Mouse (Mus musculus) forebrain, embryonic 11.5 days (tissue): ENCODE measurements around the gene Gm21983. TPM values are rescaled to one million over a fixed set of nuclear protein-coding genes. Genes with fewer than 3 reads are reported as not detected.

Experiments used
- ATAC-seq: fragments of 200-750 bp; cut with Nextera tagmentation; replicated peaks from 2 replicates; pipeline ENCODE4 v1.8.0; 2017; ENCODE audit warnings: moderate TSS enrichment; ENCODE audit not compliant: low FRiP score
- DNase-seq: peaks from one replicate; pipeline ENCODE4 v3.0.0-alpha.2; 2017; ENCODE audit warnings: low spot score
- H3K27ac ChIP-seq: fragments of 300-500 bp; sonication (generic); 2 replicates; pipeline ENCODE4 v1.5.1; 2014; ENCODE audit warnings: low read depth, low read length
- H3K27me3 ChIP-seq: fragments of 300-500 bp; sonication (generic); 2 replicates; pipeline ENCODE4 v1.6.1; 2014; ENCODE audit warnings: mild to moderate bottlenecking, low read length, mixed read lengths; ENCODE audit not compliant: control insufficient read depth, insufficient read depth
- H3K36me3 ChIP-seq: fragments of 300-500 bp; sonication (generic); 2 replicates; pipeline ENCODE4 v1.6.1; 2014; ENCODE audit warnings: mild to moderate bottlenecking, low read length, moderate library complexity, mixed read lengths; ENCODE audit not compliant: control insufficient read depth, insufficient read depth
- H3K4me1 ChIP-seq: fragments of 300-500 bp; sonication (generic); replicated peaks from 2 replicates; pipeline ENCODE4 v1.6.1; 2014; ENCODE audit warnings: low read length, mixed read lengths; ENCODE audit not compliant: control insufficient read depth, insufficient read depth
- H3K4me2 ChIP-seq: fragments of 300-500 bp; sonication (generic); 2 replicates; pipeline ENCODE4 v1.6.1; 2014; ENCODE audit warnings: low read depth, mild to moderate bottlenecking, low read length, moderate library complexity, mixed read lengths; ENCODE audit not compliant: severe bottlenecking
- H3K4me3 ChIP-seq: fragments of 300-500 bp; sonication (generic); 2 replicates; pipeline ENCODE4 v1.5.1; 2014; ENCODE audit warnings: low read depth, low read length
- H3K9ac ChIP-seq: fragments of 300-500 bp; sonication (generic); 2 replicates; pipeline ENCODE4 v1.6.1; 2014; ENCODE audit warnings: low read length
- H3K9me3 ChIP-seq: fragments of 300-500 bp; sonication (generic); 2 replicates; pipeline ENCODE4 v1.6.1; 2016; ENCODE audit warnings: low read length, mixed read lengths; ENCODE audit not compliant: control insufficient read depth
- WGBS: fragments of 180-500 bp; shearing (Covaris S2); extraction: QIAGEN DNeasy Blood & Tissue Kit; methylation state at CpG from one replicate; pipeline ENCODE4 v1.1.7; 2014; 5-methylcytosine and 5-hydroxymethylcytosine counted together
- polyA plus RNA-seq: library from polyadenylated mRNA; unstranded; fragments of >200 nt; fragmentation: Nextera tagmentation; extraction: Ambion mirVana; gene quantifications from 2 replicates; pipeline ENCODE4 v1.2.1, GENCODE M21; 2014

Gene Gm21983
- polyA plus RNA-seq, 1 experiment from 2014 or later, result 0.98 TPM

GRCm38 (mm10) chr7:27133156-27133555, 47.7 kb downstream of the Gm21983 start:
- H3K4me3 ChIP-seq, result no peak overlapping the region
- no peak overlapping the region for H3K4me2 ChIP-seq
- no peak overlapping the region for H3K9ac ChIP-seq
- H3K4me1 ChIP-seq, result no peaks in the 10 kb centered on the region
- H3K36me3 ChIP-seq, result no peaks in the 10 kb centered on the region
- no peak for DNase-seq
- ATAC-seq, result 0 out of 2 replicates have a peak, but pooled peaks have one; percentile 15
- H3K27me3 ChIP-seq, result no peaks in the 10 kb centered on the region
- H3K9me3 ChIP-seq, result no peaks in the 10 kb centered on the region; the same call in 1 of the 2 replicates
- 79% methylated on average over 12 of the region's 12 CpGs for WGBS
- H3K27ac ChIP-seq, result no peak overlapping the region

DNA sequence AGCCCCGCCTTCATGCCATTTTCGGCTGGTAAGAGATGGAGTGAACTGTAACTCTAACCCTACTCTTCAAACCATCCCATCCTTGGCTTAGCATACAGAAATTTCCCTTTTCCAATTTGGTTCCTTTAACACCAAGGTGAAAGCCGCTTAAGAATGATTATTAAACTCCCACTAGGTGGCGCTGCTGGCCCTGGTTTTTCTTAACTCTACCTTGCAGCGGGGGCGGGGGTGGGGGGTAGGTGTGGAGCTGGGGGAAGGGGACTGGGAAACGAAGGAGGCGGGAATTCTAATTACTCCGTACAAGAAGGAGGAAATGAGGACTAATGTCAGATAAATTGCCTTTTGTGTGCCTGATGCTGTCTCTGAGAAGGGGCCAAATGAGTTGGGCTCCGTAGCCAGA, 48.3 kb downstream of the Gm21983 start:
- Histone ChIP-seq H3K9ac (no peak overlapping the region), H3K27ac (no peak overlapping the region), H3K36me3 (no peaks in the 10 kb centered on the region), H3K27me3 (no peaks in the 10 kb centered on the region), H3K4me3 (no peak overlapping the region), H3K4me2 (no peak overlapping the region), H3K4me1 (no peaks in the 10 kb centered on the region), H3K9me3 (no peaks in the 10 kb centered on the region; the same call in 1 of the 2 replicates)
- ATAC-seq, result 0 out of 2 replicates have a peak, but pooled peaks have one; percentile 7
- 18% methylated on average over 10 of the region's 10 CpGs for WGBS
- peak; percentile 78 for DNase-seq

- 62% methylated on average over 2 of the region's 2 CpGs for WGBS
- H3K4me1 ChIP-seq, result no peaks in the 10 kb centered on the region
- no peaks in the 10 kb centered on the region for H3K36me3 ChIP-seq
- H3K4me2 ChIP-seq, result no peak overlapping the region
- H3K9ac ChIP-seq, result no peak overlapping the region
- ATAC-seq (no peak), DNase-seq (no peak)
- no peaks in the 10 kb centered on the region; the same call in 1 of the 2 replicates for H3K9me3 ChIP-seq
- no peak overlapping the region for H3K27ac ChIP-seq
- no peaks in the 10 kb centered on the region for H3K27me3 ChIP-seq
- H3K4me3 ChIP-seq, result no peak overlapping the region
These were observed 49.5 kb downstream of the Gm21983 start for GRCm38 (mm10) chr7:27131387-27131786.

DNA sequence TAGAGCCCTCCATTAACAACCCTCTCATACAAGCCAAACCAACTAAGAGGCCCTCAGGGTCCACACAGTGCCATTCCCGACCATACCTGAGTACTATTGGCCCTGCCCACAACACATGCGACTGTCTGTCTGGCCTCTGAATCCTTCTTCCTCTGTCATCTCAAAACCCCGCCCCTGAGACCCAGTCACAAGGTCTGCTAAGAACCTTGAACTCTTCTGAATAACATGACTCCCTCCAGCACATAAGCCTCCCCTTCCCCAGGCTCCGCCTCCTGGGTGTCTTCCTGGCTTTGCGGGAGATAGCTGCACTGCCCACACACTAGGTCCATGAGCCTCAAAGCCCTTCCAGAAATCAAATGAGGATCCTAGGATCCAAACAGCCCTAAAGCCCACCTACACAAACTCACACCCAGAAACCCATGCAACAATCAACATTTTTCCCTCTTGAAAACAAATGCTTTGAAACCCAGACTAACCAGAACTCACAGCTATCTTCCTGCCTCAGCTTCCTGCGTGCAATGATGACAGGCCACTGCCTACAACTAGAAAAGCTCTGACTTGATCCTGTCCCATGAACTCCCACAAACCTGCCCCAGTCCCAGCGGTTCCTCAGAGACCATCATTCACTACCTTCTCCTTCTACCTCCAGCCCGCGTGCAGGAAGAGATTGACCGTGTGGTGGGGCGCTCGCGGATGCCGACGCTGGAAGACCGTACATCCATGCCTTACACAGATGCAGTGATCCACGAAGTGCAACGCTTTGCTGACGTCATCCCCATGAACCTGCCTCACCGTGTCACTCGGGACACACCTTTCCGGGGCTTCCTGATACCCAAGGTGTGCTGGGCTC, 50.1 kb downstream of the Gm21983 start:
- DNase-seq (no peak), ATAC-seq (no peak)
- H3K9ac ChIP-seq, result no peak overlapping the region
- no peaks in the 10 kb centered on the region for H3K4me1 ChIP-seq
- H3K36me3 ChIP-seq, result no peaks in the 10 kb centered on the region
- no peak overlapping the region for H3K4me3 ChIP-seq
- 89% methylated on average over 22 of the region's 22 CpGs for WGBS
- H3K9me3 ChIP-seq, result no peaks in the 10 kb centered on the region; the same call in 1 of the 2 replicates
- no peaks in the 10 kb centered on the region for H3K27me3 ChIP-seq
- no peak overlapping the region for H3K27ac ChIP-seq
- H3K4me2 ChIP-seq, result no peak overlapping the region

- H3K9ac ChIP-seq, result no peak overlapping the region
- no peak for ATAC-seq
- H3K9me3 ChIP-seq, result no peaks in the 10 kb centered on the region; the same call in 1 of the 2 replicates
- H3K4me3 ChIP-seq, result no peak overlapping the region
- 92% methylated on average over 12 of the region's 12 CpGs for WGBS
- no peak overlapping the region for H3K4me2 ChIP-seq
- H3K27me3 ChIP-seq, result no peaks in the 10 kb centered on the region
- no peaks in the 10 kb centered on the region for H3K4me1 ChIP-seq
- no peak for DNase-seq
- no peak overlapping the region for H3K27ac ChIP-seq
- no peaks in the 10 kb centered on the region for H3K36me3 ChIP-seq
These were observed 51.1 kb downstream of the Gm21983 start for GRCm38 (mm10) chr7:27129811-27130210.

- Histone ChIP-seq H3K4me2 (no peak overlapping the region), H3K27ac (no peak overlapping the region), H3K9me3 (no peaks in the 10 kb centered on the region; the same call in 1 of the 2 replicates), H3K4me1 (no peaks in the 10 kb centered on the region), H3K9ac (no peak overlapping the region), H3K36me3 (no peaks in the 10 kb centered on the region), H3K27me3 (no peaks in the 10 kb centered on the region), H3K4me3 (no peak overlapping the region)
- 89% methylated on average over 13 of the region's 13 CpGs for WGBS
- DNase-seq (no peak), ATAC-seq (no peak)
These were observed 51.9 kb downstream of the Gm21983 start for GRCm38 (mm10) chr7:27128946-27129345.

DNA sequence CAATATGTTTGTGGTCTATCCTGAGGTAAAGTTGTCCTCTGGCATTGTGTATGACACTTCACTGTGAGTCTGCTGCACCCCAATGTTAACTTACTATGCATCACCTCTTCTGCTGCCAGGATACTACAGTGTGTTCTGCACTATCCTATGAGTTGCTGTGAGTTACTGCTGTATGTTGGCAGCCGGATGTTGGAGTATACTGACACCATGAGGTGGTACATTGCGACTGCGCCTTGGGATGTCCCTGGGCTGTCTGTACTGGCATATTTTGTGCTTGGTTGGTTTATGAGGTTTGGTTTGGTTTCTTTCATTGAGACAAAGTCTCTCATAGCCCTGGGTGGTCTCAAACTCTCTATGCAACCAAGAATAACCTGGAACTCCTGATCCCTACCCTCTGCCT, 52.7 kb downstream of the Gm21983 start:
- H3K9ac ChIP-seq, result no peak overlapping the region
- no peak for DNase-seq
- no peaks in the 10 kb centered on the region; the same call in 1 of the 2 replicates for H3K9me3 ChIP-seq
- H3K4me2 ChIP-seq, result no peak overlapping the region
- H3K27ac ChIP-seq, result no peak overlapping the region
- H3K27me3 ChIP-seq, result no peaks in the 10 kb centered on the region
- ATAC-seq, result no peak; the same call in 1 of the 2 replicates
- no peaks in the 10 kb centered on the region for H3K36me3 ChIP-seq
- WGBS, result 53% methylated on average over 3 of the region's 3 CpGs
- H3K4me1 ChIP-seq, result no peaks in the 10 kb centered on the region
- no peak overlapping the region for H3K4me3 ChIP-seq

GRCm38 (mm10) chr7:27124969-27125368, 55.9 kb downstream of the Gm21983 start:
- 87% methylated on average over 4 of the region's 4 CpGs for WGBS
- no peak overlapping the region for H3K4me2 ChIP-seq
- ATAC-seq, result no peak

More at GRCm38 (mm10) chr7:27124969-27125368, 55.9 kb downstream of the Gm21983 start:
- H3K9me3 ChIP-seq, result no peaks in the 10 kb centered on the region
- no peak overlapping the region for H3K9ac ChIP-seq
- H3K36me3 ChIP-seq, result no peaks in the 10 kb centered on the region
- H3K27ac ChIP-seq, result no peak overlapping the region
- DNase-seq, result no peak
- H3K27me3 ChIP-seq, result no peaks in the 10 kb centered on the region
- no peak overlapping the region for H3K4me3 ChIP-seq
- H3K4me1 ChIP-seq, result no peaks in the 10 kb centered on the region
